Mouse (Mus musculus) spleen, embryonic (tissue): Measurements from ENCODE around the gene Slc25a40.

ENCODE experiments used
- CTCF ChIA-PET: fragments of 350-600 bp; sonication (Branson Sonifier 250); formaldehyde crosslinking; loops from one replicate; lab custom pipeline; 2022; lab: Charles Lee

Slc25a40 gene

GRCm38 (mm10) chr5:8422157-8422931, at the start of gene Slc25a40, which contains the start of gene Dbf4:
Gene Slc25a40 (plus strand): TSS chr5:8422850.
Gene Dbf4 (minus strand): TSS chr5:8422716.
- CTCF ChIA-PET = interaction anchor here (0.7 kb wide), 1 partner anchor 423 kb away, joined by 3 read pairs; no protein-coding TSS in a partner anchor

GRCm38 (mm10) chr5:8373415-8373814, 49.2 kb upstream of the Slc25a40 start:
- CTCF ChIA-PET = no interaction called here

GRCm38 (mm10) chr5:8374297-8374906, 48.2 kb upstream of the Slc25a40 start:
- CTCF ChIA-PET = no interaction called here

GRCm38 (mm10) chr5:8393891-8394583, 28.6 kb upstream of the Slc25a40 start:
- CTCF ChIA-PET = interaction anchor here (0.6 kb wide), 1 partner anchor 94 kb away, joined by 3 read pairs; no protein-coding TSS in a partner anchor

GRCm38 (mm10) chr5:8397587-8398249, 24.9 kb upstream of the Slc25a40 start:
- CTCF ChIA-PET = no interaction called here

- CTCF ChIA-PET = interaction anchor here (0.5 kb wide), 1 partner anchor 327 kb away, joined by 8 read pairs; no protein-coding TSS in a partner anchor
Observed at GRCm38 (mm10) chr5:8408746-8409145, 13.9 kb upstream of the Slc25a40 start.

- CTCF ChIA-PET = no interaction called here
Observed at GRCm38 (mm10) chr5:8416683-8417413, 5.8 kb upstream of the Slc25a40 start.

- CTCF ChIA-PET = no interaction called here
Observed at GRCm38 (mm10) chr5:8417443-8417842, 5.2 kb upstream of the Slc25a40 start.

GRCm38 (mm10) chr5:8421424-8421823, 1.2 kb upstream of the Slc25a40 start:
- CTCF ChIA-PET = no interaction called here

- CTCF ChIA-PET = interaction anchor here (0.7 kb wide), 1 partner anchor 422 kb away, joined by 3 read pairs; no protein-coding TSS in a partner anchor
Observed at GRCm38 (mm10) chr5:8422932-8423928, 580 bp downstream of the Slc25a40 start.

- CTCF ChIA-PET = interaction anchor here (0.7 kb wide), 1 partner anchor 678 kb away, joined by 4 read pairs; no protein-coding TSS in a partner anchor
Observed at GRCm38 (mm10) chr5:8424116-8424515, 1.5 kb downstream of the Slc25a40 start.

- CTCF ChIA-PET = no interaction called here
Observed at GRCm38 (mm10) chr5:8425899-8426298, 3.2 kb downstream of the Slc25a40 start.

- CTCF ChIA-PET = no interaction called here
Observed at GRCm38 (mm10) chr5:8437481-8438156, 15.0 kb downstream of the Slc25a40 start.

GRCm38 (mm10) chr5:8439095-8439494, 16.4 kb downstream of the Slc25a40 start:
- CTCF ChIA-PET = no interaction called here

- CTCF ChIA-PET = no interaction called here
Observed at GRCm38 (mm10) chr5:8455565-8455964, 32.9 kb downstream of the Slc25a40 start.

GRCm38 (mm10) chr5:8456561-8456960, 33.9 kb downstream of the Slc25a40 start:
- CTCF ChIA-PET = no interaction called here

- CTCF ChIA-PET = interaction anchor here (0.6 kb wide), 1 partner anchor 94 kb away, joined by 3 read pairs; no protein-coding TSS in a partner anchor
Observed at GRCm38 (mm10) chr5:8487989-8488700, 65.5 kb downstream of the Slc25a40 start.

- CTCF ChIA-PET = interaction anchor here (0.6 to 1.0 kb wide), 2 partner anchors 81 to 138 kb away, joined by 3 to 9 read pairs; no protein-coding TSS in a partner anchor
Observed at GRCm38 (mm10) chr5:8488701-8489297, 66.1 kb downstream of the Slc25a40 start.
